Mouse (Mus musculus) central nervous system, embryonic 14 days (tissue): ENCODE results near the gene Vmn1r217. TPM values are rescaled to one million over a fixed set of nuclear protein-coding genes. Genes with fewer than 3 reads are reported as not detected.

ENCODE experiments used
- polyA plus RNA-seq: library from polyadenylated mRNA; depleted of rRNA; stranded (reverse); fragments of >200 nt; gene quantifications from 2 replicates; pipeline ENCODE4 v1.2.3, GENCODE M21; 2012; rRNA removed

Gene Vmn1r217
- polyA plus RNA-seq = not detected in 2 replicates

DNA sequence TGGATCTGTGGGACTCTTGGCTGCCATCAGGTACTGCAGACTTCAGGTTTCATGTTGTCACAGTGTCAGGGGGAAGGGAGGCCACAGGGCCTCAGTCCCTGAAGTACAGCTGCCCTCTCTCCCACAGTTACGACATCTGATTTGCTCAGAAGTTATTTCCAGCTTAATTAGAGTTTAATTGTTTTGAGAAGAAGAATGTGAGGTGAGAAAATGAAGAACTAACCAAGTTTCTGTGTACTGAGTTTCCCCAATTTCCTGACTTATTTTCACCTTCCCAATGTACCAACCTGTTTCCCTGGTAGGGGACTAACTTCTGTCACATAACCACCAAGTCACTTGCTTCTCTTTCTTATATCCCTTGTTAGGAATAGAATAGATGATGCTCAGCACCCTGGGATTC, at the start of gene Vmn1r217:
Vmn1r217 (minus strand) TSS at position 101 of the 400 bp plus-strand sequence.

DNA sequence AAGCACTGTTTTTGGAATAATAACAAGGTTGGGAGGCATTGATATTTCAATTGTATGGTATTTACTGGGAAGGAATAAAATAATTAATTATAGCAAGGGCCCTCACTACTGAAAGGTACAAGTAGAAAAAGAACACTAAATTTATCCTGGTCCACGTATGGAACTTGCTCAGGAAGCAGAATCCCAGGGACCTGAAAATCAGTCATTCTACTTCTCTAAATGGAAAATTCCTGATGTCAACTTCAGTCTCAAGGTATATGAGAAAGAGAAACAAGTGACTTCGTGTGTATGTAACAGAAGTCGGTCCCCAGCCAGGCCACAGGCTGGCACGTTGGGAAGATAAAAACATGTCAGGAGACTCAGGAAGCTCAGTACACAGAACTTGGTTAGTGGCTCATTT, 41.0 kb upstream of the Vmn1r217 start, which contains the start of gene Vmn1r219:
Vmn1r219 (plus strand) TSS at position 301 of the 400 bp plus-strand sequence.

DNA sequence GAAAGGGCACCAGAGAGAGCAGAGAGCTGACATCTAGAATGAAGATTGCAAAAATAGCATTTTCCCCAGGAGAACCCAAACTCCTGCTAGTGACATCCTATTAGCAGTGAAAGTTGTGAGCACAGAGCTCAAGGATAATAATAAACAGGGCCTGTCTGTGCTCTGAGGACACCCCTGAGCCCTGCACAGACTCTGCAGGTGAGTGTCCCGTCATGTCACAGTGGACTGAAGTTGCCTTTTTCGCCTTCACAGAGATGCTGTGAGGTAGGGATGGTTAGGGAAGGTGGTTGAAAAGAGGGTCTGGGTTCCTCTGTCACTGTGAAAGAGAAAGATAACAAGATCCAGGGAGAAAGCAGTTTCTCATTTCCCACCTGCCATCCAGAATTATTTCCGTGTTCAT, 15.1 kb upstream of the Vmn1r217 start, which contains the start of gene Vmn1r218:
Vmn1r218 (plus strand) TSS at position 57 of the 400 bp plus-strand sequence.

DNA sequence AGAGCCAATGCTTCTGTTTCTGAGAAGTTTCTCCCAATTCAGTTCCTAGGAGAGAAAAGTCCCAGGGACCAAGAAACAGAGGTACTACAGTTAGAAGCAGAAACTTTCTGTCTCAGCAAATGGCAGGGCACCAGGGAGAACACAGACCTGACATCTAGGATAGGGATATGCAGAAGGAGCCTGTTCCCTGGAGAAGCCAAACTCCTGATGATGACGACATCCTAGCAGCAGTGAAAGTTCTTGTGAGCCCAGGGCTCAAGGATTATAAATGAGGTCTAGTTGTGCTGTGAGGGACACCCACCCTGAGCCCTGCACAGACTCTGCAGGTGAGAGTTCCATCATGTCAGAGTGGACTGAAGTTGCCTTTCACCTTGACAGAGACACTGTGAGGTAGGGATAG, 50.3 kb downstream of the Vmn1r217 start, which contains the start of gene Vmn1r215:
Vmn1r215 (plus strand) TSS at position 301 of the 400 bp plus-strand sequence.

Other genes starting within 250 kb of the Vmn1r217 start
- gene Vmn1r212, start 234.0 kb downstream of the Vmn1r217 start, polyA plus RNA-seq = not detected in 2 replicates
- gene Vmn1r213, start 110.6 kb downstream of the Vmn1r217 start, polyA plus RNA-seq = not detected in 2 replicates
- not detected in 2 replicates for gene Vmn1r214, start 87.8 kb downstream of the Vmn1r217 start, polyA plus RNA-seq
- gene Vmn1r215, start 50.2 kb downstream of the Vmn1r217 start, polyA plus RNA-seq = not detected in 2 replicates
- not detected in 2 replicates for gene Vmn1r218, start 14.9 kb upstream of the Vmn1r217 start, polyA plus RNA-seq
- not detected in 2 replicates for gene Vmn1r219, start 41.1 kb upstream of the Vmn1r217 start, polyA plus RNA-seq
- gene Vmn1r220, start 69.7 kb upstream of the Vmn1r217 start, polyA plus RNA-seq = not detected in 2 replicates
- gene Vmn1r221, start 95.9 kb upstream of the Vmn1r217 start, polyA plus RNA-seq = not detected in 2 replicates
- gene Vmn1r222, start 117.7 kb upstream of the Vmn1r217 start, polyA plus RNA-seq = not detected in 2 replicates
- not detected in 2 replicates for gene Vmn1r223, start 128.9 kb upstream of the Vmn1r217 start, polyA plus RNA-seq